Mouse (Mus musculus) gastrocnemius, postnatal 4 days (tissue): Measurements from ENCODE around the gene Smco4. TPM values are rescaled to one million over a fixed set of nuclear protein-coding genes. Genes with fewer than 3 reads are reported as not detected.

Source experiments
- total RNA-seq, 2 experiments: library from RNA; stranded (reverse); gene quantifications; 2 replicates each; pipeline ENCODE4 v1.2.3; 2021

Gene Smco4
- total RNA-seq, 2 experiments from 2014 or later, result 18.9 to 20.3 TPM

Other genes with a start within 250 kb of the Smco4 start
- gene Med17, start 213.5 kb upstream of the Smco4 start, total RNA-seq, result 10 to 100 TPM; 19.8 to 26.0 TPM
- 10 to 100 TPM; 66.9 to 89.1 TPM for gene Taf1d, start 187.2 kb upstream of the Smco4 start, total RNA-seq
- gene 4931406C07Rik, start 187.0 kb upstream of the Smco4 start, total RNA-seq, result 10 to 100 TPM; 19.5 to 20.6 TPM
- 10 to 100 TPM; 13.2 to 18.0 TPM for gene Cep295, start 135.6 kb upstream of the Smco4 start, total RNA-seq
- gene Deup1, start 134.5 kb downstream of the Smco4 start, total RNA-seq, result under 1 TPM; 0.41 to 0.44 TPM
- 10 to 100 TPM; 18.2 to 19.3 TPM for gene Slc36a4, start 216.3 kb downstream of the Smco4 start, total RNA-seq